ENCODE assay signal across 8 mouse cellular contexts in the genomic region with DNA sequence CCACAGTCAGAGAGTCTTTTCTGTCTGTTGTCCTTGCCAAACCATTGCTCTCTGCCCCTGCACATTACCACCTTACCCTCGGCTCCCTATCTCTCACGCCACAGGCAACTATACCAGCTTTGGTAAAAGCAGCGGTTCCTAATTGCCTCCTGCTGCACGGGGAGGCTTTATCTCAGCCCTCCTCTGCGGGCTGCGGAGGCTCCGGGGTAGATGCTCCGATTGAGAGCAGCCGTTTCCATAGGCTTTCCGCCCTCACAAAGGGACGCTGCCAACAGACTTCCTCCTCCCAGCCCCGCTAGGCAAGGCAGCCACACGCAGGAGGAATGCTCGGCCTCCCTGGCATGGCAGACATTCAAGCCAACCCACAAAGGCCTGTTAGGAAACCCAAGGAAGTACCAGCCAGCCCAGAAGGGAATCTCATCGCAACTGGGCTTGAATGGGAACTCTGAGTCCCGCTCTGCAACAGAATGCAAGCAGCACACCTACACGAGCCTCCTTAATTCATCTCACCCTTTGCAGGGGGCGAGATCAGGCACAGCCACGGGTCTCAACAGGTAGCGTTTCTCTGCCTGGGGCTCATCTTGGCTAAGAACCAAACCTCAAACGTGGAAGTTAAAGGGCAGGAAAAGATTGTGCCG.
A peak's percentile ranks its signal among the peaks of the same experiment; 100 is the strongest.
DNase-seq lines count a peak whose midpoint lies in the region; ATAC-seq and TF ChIP-seq lines count a peak whose summit lies in the region.

No protein-coding gene starts in this region.

- peak overlapping the region; percentile 46 for H3K4me2 ChIP-seq in embryonic facial prominence, embryonic 15.5 days (replicated peaks)
- H3K4me2 ChIP-seq in liver, postnatal 0 days (ENCODE audit: low read depth, low read length): peak overlapping the region; percentile 51
- peak overlapping the region; percentile 37 for H3K4me2 ChIP-seq in neural tube, embryonic 13.5 days

- TF ChIP-seq EP300 in liver, postnatal 0 days (IDR thresholded peaks at IDR 0.05; ENCODE audit: low read depth): peak; percentile 39; the same call in 1 of the 2 replicates

- peak overlapping the region; percentile 65 for H3K27ac ChIP-seq in embryonic facial prominence, embryonic 15.5 days (replicated peaks)
- H3K27ac ChIP-seq in liver, postnatal 0 days (ENCODE audit: low read depth): no peak overlapping the region
- no peak overlapping the region for H3K27ac ChIP-seq in neural tube, embryonic 13.5 days (replicated peaks)

- intact Hi-C loops in heart, postnatal 36 days (cut with DNase I): no loop called here

- H3K4me3 ChIP-seq in embryonic facial prominence, embryonic 15.5 days (replicated peaks): peak overlapping the region; percentile 11; the same call in 1 of the 2 replicates
- no peak overlapping the region for H3K4me3 ChIP-seq in liver, postnatal 0 days (ENCODE audit: low read depth, low read length)
- H3K4me3 ChIP-seq in neural tube, embryonic 13.5 days: no peak overlapping the region

- WGBS in embryonic facial prominence, embryonic 15.5 days: 3% methylated on average over 22 of the region's 22 CpGs
- WGBS in liver, postnatal 0 days (ENCODE audit: insufficient replicate concordance): 11% methylated on average over 22 of the region's 22 CpGs
- WGBS in neural tube, embryonic 13.5 days: 7% methylated on average over 22 of the region's 22 CpGs

- H3K9ac ChIP-seq in embryonic facial prominence, embryonic 15.5 days: no peak overlapping the region
- no peak overlapping the region for H3K9ac ChIP-seq in liver, postnatal 0 days (replicated peaks)
- peak overlapping the region; percentile 50; the same call in 1 of the 2 replicates for H3K9ac ChIP-seq in neural tube, embryonic 13.5 days

- peak; percentile 70 for ATAC-seq in embryonic facial prominence, embryonic 15.5 days (ENCODE audit: insufficient number of reproducible peaks, low FRiP score, low TSS enrichment, low read depth)
- ATAC-seq in liver, postnatal 0 days: peak; percentile 67
- ATAC-seq in neural tube, embryonic 13.5 days (ENCODE audit: low read depth): no peak

- H3K27me3 ChIP-seq in embryonic facial prominence, embryonic 15.5 days: peaks cover 15% of the 10 kb centered on the region
- H3K27me3 ChIP-seq in liver, postnatal 0 days (ENCODE audit: insufficient read depth, low read length): no peaks in the 10 kb centered on the region
- H3K27me3 ChIP-seq in neural tube, embryonic 13.5 days: peaks cover 43% of the 10 kb centered on the region

- TF ChIP-seq CTCF in liver, postnatal 0 days (IDR thresholded peaks at IDR 0.05; ENCODE audit: low read depth): no peak

- H3K4me1 ChIP-seq in embryonic facial prominence, embryonic 15.5 days: peaks cover 17% of the 10 kb centered on the region
- H3K4me1 ChIP-seq in liver, postnatal 0 days (ENCODE audit: insufficient read depth): peaks cover 9% of the 10 kb centered on the region
- H3K4me1 ChIP-seq in neural tube, embryonic 13.5 days (replicated peaks): peaks cover 23% of the 10 kb centered on the region

- DNase-seq in ovary, adult 18-20 months (ENCODE audit: low spot score): peak; percentile 49
- DNase-seq in ovary, postnatal 10 days (ENCODE audit: low spot score): no peak
- DNase-seq in heart, postnatal 36 days: peak; percentile 31 to 47
- DNase-seq in layer of hippocampus, adult 9-10 months (ENCODE audit: low spot score): peak; percentile 45
- DNase-seq in liver, postnatal 0 days: no peak
- no peak for DNase-seq in natural killer cell, adult 2 months (ENCODE audit: low spot score in 2 of 2)

- no peaks in the 10 kb centered on the region for H3K9me3 ChIP-seq in embryonic facial prominence, embryonic 15.5 days (replicated peaks)
- H3K9me3 ChIP-seq in liver, postnatal 0 days (ENCODE audit: low read length): no peaks in the 10 kb centered on the region
- no peaks in the 10 kb centered on the region for H3K9me3 ChIP-seq in neural tube, embryonic 13.5 days

- H3K36me3 ChIP-seq in embryonic facial prominence, embryonic 15.5 days: no peaks in the 10 kb centered on the region
- H3K36me3 ChIP-seq in liver, postnatal 0 days (replicated peaks; ENCODE audit: insufficient read depth, low read length): no peaks in the 10 kb centered on the region
- no peaks in the 10 kb centered on the region for H3K36me3 ChIP-seq in neural tube, embryonic 13.5 days

Comparison
In these comparisons a context has a peak if more than half of its experiments do, and no peak if none do; other contexts are left out.
1. DNase-seq: peak in ovary, adult 18-20 months (single experiment), heart, postnatal 36 days (2 of 2) and layer of hippocampus, adult 9-10 months (single experiment); none in ovary, postnatal 10 days (single experiment), liver, postnatal 0 days (single experiment) and natural killer cell, adult 2 months (0 of 2).
2. Peak in every context shown above with its lines, with median percentiles within 50 percentile points of each other: H3K4me2 ChIP-seq.